Mouse (Mus musculus): Measurements from ENCODE around the gene 6330403K07Rik. TPM values are rescaled to one million over a fixed set of nuclear protein-coding genes. Genes with fewer than 3 reads are reported as not detected.

The 6330403K07Rik gene
- total RNA-seq (2021): 1 to 10 TPM; 5.2 to 5.6 TPM

GRCm38 (mm10) chr11:71033163-71033761, at the start of gene 6330403K07Rik:
TSS of gene 6330403K07Rik (minus strand) at chr11:71033513.
- peak; percentile 54 for DNase-seq

- no peak for DNase-seq
Observed at GRCm38 (mm10) chr11:71076342-71076741, 43.0 kb upstream of the 6330403K07Rik start.

- peak; percentile 13 for DNase-seq
Observed at GRCm38 (mm10) chr11:71052554-71052953, 19.2 kb upstream of the 6330403K07Rik start.

GRCm38 (mm10) chr11:71039526-71040298, 6.4 kb upstream of the 6330403K07Rik start:
- no peak for DNase-seq

GRCm38 (mm10) chr11:71032491-71033162, 686 bp downstream of the 6330403K07Rik start:
- DNase-seq: no peak

- DNase-seq: no peak
Observed at GRCm38 (mm10) chr11:71032070-71032469, 1.2 kb downstream of the 6330403K07Rik start.

GRCm38 (mm10) chr11:71029403-71030118, 3.8 kb downstream of the 6330403K07Rik start:
- DNase-seq: no peak

- DNase-seq: no peak
Observed at GRCm38 (mm10) chr11:71028280-71028679, 5.0 kb downstream of the 6330403K07Rik start.

- DNase-seq: peak; percentile 98
Observed at GRCm38 (mm10) chr11:71019201-71020068, 13.9 kb downstream of the 6330403K07Rik start, which contains the start of the genes Mis12 and Derl2. TSS of gene Mis12 (plus strand) at chr11:71019611. TSS of gene Derl2 (minus strand) at chr11:71019841.

GRCm38 (mm10) chr11:71018416-71019200, 14.7 kb downstream of the 6330403K07Rik start:
- DNase-seq: no peak

- no peak for DNase-seq
Observed at GRCm38 (mm10) chr11:71017051-71017450, 16.3 kb downstream of the 6330403K07Rik start.

- DNase-seq: no peak
Observed at GRCm38 (mm10) chr11:71012743-71013142, 20.6 kb downstream of the 6330403K07Rik start.

- no peak for DNase-seq
Observed at GRCm38 (mm10) chr11:71008321-71008720, 25.0 kb downstream of the 6330403K07Rik start.

- no peak for DNase-seq
Observed at GRCm38 (mm10) chr11:71007831-71008230, 25.5 kb downstream of the 6330403K07Rik start.

GRCm38 (mm10) chr11:71007026-71007425, 26.3 kb downstream of the 6330403K07Rik start:
- DNase-seq: no peak

- no peak for DNase-seq
Observed at GRCm38 (mm10) chr11:71005046-71005445, 28.3 kb downstream of the 6330403K07Rik start.

- DNase-seq: peak; percentile 98
Observed at GRCm38 (mm10) chr11:71004316-71004773, 29.0 kb downstream of the 6330403K07Rik start, which contains the start of gene Dhx33. TSS of gene Dhx33 (minus strand) at chr11:71004437.

- DNase-seq: no peak
Observed at GRCm38 (mm10) chr11:71003611-71004315, 29.6 kb downstream of the 6330403K07Rik start.

- no peak for DNase-seq
Observed at GRCm38 (mm10) chr11:71001167-71001566, 32.1 kb downstream of the 6330403K07Rik start.

All from heart, postnatal 4 days (tissue).